Mouse (Mus musculus): ENCODE results near the gene Emsy. TPM values are rescaled to one million over a fixed set of nuclear protein-coding genes. Genes with fewer than 3 reads are reported as not detected.

The Emsy gene
- total and polyA plus RNA-seq, 3 experiments = 12.3 to 25.2 (median 14.6) TPM

DNA sequence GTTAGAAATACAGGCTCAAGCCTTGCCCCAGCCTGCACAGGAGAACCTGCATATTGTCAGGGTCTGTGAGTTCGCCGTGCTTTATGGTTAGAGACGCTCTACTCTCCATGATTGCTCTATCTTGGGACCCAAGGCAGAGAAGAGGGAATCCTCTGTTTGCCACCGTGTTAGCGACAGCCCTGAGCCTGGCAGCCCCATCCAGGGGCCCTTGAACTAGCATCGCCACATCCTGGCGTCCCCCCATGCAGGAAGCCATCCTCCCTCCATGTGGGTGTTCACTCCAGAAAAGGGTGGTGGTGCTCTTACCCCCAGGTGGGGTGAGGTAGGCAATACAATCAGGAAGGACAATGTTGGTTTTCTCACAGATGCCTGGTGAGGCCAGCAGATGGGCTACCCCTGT is 82.3 kb downstream of the Emsy start:
- Histone ChIP-seq H3K27me3 (replicated peaks) (no peaks in the 10 kb centered on the region), H3K36me3 (replicated peaks in 1 of 2; ENCODE audit: control insufficient read depth in 1 of 2, insufficient read depth in 1 of 2, low read length in 1 of 2) (no peaks in the 10 kb centered on the region), H3K4me1 (ENCODE audit: control insufficient read depth in 1 of 2, insufficient read depth in 2 of 2) (peaks cover 0 to 10% of the 10 kb centered on the region in 2 experiments; a peak in 2 of 4 replicates), H3K4me2 (ENCODE audit: insufficient read depth, low read depth, poor library complexity, severe bottlenecking) (no peak overlapping the region), H3K4me3 (replicated peaks in 1 of 3; ENCODE audit: low read depth in 2 of 3, low read length in 2 of 3, poor library complexity in 1 of 3) (no peak overlapping the region), H3K9me3 (replicated peaks; ENCODE audit: low read length) (no peaks in the 10 kb centered on the region), H3K27ac (ENCODE audit: insufficient read depth, low read depth) (no peak overlapping the region), H3K79me2 (replicated peaks; ENCODE audit: control insufficient read depth, extremely low read depth, insufficient read depth, poor library complexity, severe bottlenecking) (no peaks in the 10 kb centered on the region), H3K9ac (ENCODE audit: insufficient read depth, low read depth) (no peak overlapping the region)
- in situ Hi-C loops (cut with MboI; ENCODE audit: low pct_ligation_motif_present, low pct_unique_long_range_greater_than_20kb, low sequenced_read_pairs) = loop anchor here (5.0 kb wide), 1 partner anchor 37 kb away; no protein-coding TSS in a partner anchor
- TF ChIP-seq KAT2A (IDR thresholded peaks at IDR 0.05; ENCODE audit: insufficient replicate concordance, low read length) (no peak), NRF1 (IDR thresholded peaks at IDR 0.05; ENCODE audit: low read depth, low read length) (no peak), POLR2A (IDR thresholded peaks at IDR 0.05; ENCODE audit: low read depth, low read length) (no peak), JUN (IDR thresholded peaks at IDR 0.05; ENCODE audit: insufficient read depth, low read depth, low read length) (no peak)
- DNase-seq (ENCODE audit: extremely low read depth) = no peak
- dilution Hi-C loops (cut with MboI; ENCODE audit: extremely low pct_ligation_motif_present, extremely low pct_unique_long_range_greater_than_20kb, low sequenced_read_pairs) = no loop called here

DNA sequence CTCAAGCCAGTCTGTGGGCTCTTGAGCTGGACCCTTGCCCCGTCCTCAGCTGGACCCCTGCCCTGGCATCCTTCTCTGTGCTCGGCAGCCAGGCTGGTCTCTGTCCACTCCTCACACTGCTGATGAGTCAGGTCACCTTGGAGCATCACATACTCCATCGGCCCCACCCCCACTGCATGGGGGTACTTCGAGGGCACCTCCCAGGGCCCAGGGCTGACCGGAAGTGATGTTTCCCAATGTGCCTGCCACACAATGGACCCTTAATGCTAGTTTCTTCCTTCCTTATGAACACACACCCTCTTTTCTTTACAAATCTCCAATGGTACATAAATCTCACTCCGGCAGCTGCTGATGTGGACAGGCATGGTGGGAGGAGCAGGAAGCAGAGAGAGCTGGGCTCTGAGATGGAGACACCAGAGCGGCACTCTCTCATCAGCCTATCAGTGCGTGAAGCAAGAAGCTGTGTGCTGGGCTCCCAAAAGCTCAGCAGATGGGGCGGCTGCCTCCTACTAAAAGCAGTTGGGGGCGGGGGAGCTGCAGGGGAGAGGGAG is 83.3 kb downstream of the Emsy start:
- H3K27me3 ChIP-seq (replicated peaks) = no peaks in the 10 kb centered on the region
- no peak overlapping the region for H3K4me2 ChIP-seq (ENCODE audit: insufficient read depth, low read depth, poor library complexity, severe bottlenecking)
- no peak overlapping the region for H3K27ac ChIP-seq (ENCODE audit: insufficient read depth, low read depth)
- H3K4me3 ChIP-seq (replicated peaks in 1 of 3; ENCODE audit: low read depth in 2 of 3, low read length in 2 of 3, poor library complexity in 1 of 3) = no peak overlapping the region
- H3K79me2 ChIP-seq (replicated peaks; ENCODE audit: control insufficient read depth, extremely low read depth, insufficient read depth, poor library complexity, severe bottlenecking) = no peaks in the 10 kb centered on the region
- H3K9me3 ChIP-seq (replicated peaks; ENCODE audit: low read length) = no peaks in the 10 kb centered on the region
- H3K36me3 ChIP-seq (replicated peaks in 1 of 2; ENCODE audit: control insufficient read depth in 1 of 2, insufficient read depth in 1 of 2, low read length in 1 of 2) = no peaks in the 10 kb centered on the region
- DNase-seq (ENCODE audit: extremely low read depth) = no peak
- H3K9ac ChIP-seq (ENCODE audit: insufficient read depth, low read depth) = no peak overlapping the region
- in situ Hi-C loops (cut with MboI; ENCODE audit: low pct_ligation_motif_present, low pct_unique_long_range_greater_than_20kb, low sequenced_read_pairs) = loop anchor here (5.0 kb wide), 1 partner anchor 36 kb away; no protein-coding TSS in a partner anchor
- no peak for TF ChIP-seq KAT2A (IDR thresholded peaks at IDR 0.05; ENCODE audit: insufficient replicate concordance, low read length)
- TF ChIP-seq USF1 (IDR thresholded peaks at IDR 0.05; ENCODE audit: low read depth, low read length) = no peak
- TF ChIP-seq MYC (IDR thresholded peaks at IDR 0.05; ENCODE audit: low read depth, low read length) = no peak
- no peak for TF ChIP-seq POLR2A (IDR thresholded peaks at IDR 0.05; ENCODE audit: low read depth, low read length)
- TF ChIP-seq JUND (conservative IDR thresholded peaks at IDR 0.05; ENCODE audit: low read depth, low read length) = no peak
- TF ChIP-seq MAZ (IDR thresholded peaks at IDR 0.05; ENCODE audit: low read depth, low read length) = no peak
- TF ChIP-seq ELF1 (IDR thresholded peaks at IDR 0.05; ENCODE audit: low read depth, low read length) = no peak
- dilution Hi-C loops (cut with MboI; ENCODE audit: extremely low pct_ligation_motif_present, extremely low pct_unique_long_range_greater_than_20kb, low sequenced_read_pairs) = no loop called here
- H3K4me1 ChIP-seq (ENCODE audit: control insufficient read depth in 1 of 2, insufficient read depth in 2 of 2) = peaks cover 0 to 10% of the 10 kb centered on the region in 2 experiments; a peak in 2 of 4 replicates

DNA sequence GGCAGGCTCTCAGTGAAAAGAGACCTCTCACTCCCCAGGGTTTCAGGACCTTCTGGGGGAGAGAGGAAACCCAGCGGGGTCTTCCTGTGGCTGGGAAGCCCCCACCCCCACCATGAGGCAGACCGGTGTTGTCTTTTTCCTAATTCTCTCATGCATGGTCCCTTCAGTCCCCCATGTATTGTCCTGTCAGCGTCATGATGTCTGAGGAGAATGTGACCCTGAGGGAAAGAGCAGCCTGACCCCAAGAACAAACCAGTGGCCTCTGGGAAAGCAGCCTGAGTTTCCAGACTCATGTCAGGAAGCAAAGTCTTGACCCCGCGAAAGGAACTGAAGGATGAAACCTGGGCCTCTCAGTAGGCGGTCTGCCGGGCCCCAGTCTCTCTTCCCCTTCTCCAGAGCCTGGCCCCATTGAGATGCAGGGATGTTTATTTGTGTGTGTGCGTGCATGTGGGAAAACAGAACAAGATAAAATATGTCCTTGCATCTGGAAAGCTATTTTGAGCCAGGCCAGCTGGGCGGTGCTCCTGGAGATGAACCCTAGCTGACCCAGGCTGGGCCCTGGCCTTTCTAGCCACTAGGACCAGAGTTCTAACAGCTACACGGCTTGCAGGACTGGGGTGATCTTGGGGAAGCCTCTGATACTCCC is 84.2 kb downstream of the Emsy start:
- no peak overlapping the region for H3K27ac ChIP-seq (ENCODE audit: insufficient read depth, low read depth)
- dilution Hi-C loops (cut with MboI; ENCODE audit: extremely low pct_ligation_motif_present, extremely low pct_unique_long_range_greater_than_20kb, low sequenced_read_pairs) = no loop called here
- H3K79me2 ChIP-seq (replicated peaks; ENCODE audit: control insufficient read depth, extremely low read depth, insufficient read depth, poor library complexity, severe bottlenecking) = no peaks in the 10 kb centered on the region
- peaks cover 0 to 10% of the 10 kb centered on the region in 2 experiments; a peak in 2 of 4 replicates for H3K4me1 ChIP-seq (ENCODE audit: control insufficient read depth in 1 of 2, insufficient read depth in 2 of 2)
- no peaks in the 10 kb centered on the region for H3K9me3 ChIP-seq (replicated peaks; ENCODE audit: low read length)
- no peak overlapping the region for H3K4me3 ChIP-seq (replicated peaks in 1 of 3; ENCODE audit: low read depth in 2 of 3, low read length in 2 of 3, poor library complexity in 1 of 3)
- no peak overlapping the region for H3K4me2 ChIP-seq (ENCODE audit: insufficient read depth, low read depth, poor library complexity, severe bottlenecking)
- DNase-seq (ENCODE audit: extremely low read depth) = no peak
- in situ Hi-C loops (cut with MboI; ENCODE audit: low pct_ligation_motif_present, low pct_unique_long_range_greater_than_20kb, low sequenced_read_pairs) = loop anchor here (5.0 kb wide), 1 partner anchor 35 kb away; no protein-coding TSS in a partner anchor
- TF ChIP-seq SIN3A (IDR thresholded peaks at IDR 0.05; ENCODE audit: low read length) (no peak), NRF1 (IDR thresholded peaks at IDR 0.05; ENCODE audit: low read depth, low read length) (no peak), ZC3H11A (IDR thresholded peaks at IDR 0.05; ENCODE audit: low read depth, low read length) (no peak), CTCF (conservative IDR thresholded peaks at IDR 0.05 in 1 of 2, IDR thresholded peaks at IDR 0.05 in 1 of 2; ENCODE audit: low read depth in 2 of 2, low read length in 2 of 2) (no peak), PAX5 (IDR thresholded peaks at IDR 0.05; ENCODE audit: low read length) (no peak), MXI1 (IDR thresholded peaks at IDR 0.05; ENCODE audit: low read depth, low read length) (no peak), SMC3 (IDR thresholded peaks at IDR 0.05; ENCODE audit: low read depth, low read length) (no peak), POLR2A (IDR thresholded peaks at IDR 0.05; ENCODE audit: low read depth, low read length) (no peak), RCOR1 (conservative IDR thresholded peaks at IDR 0.05; ENCODE audit: low read depth, low read length) (no peak), JUND (conservative IDR thresholded peaks at IDR 0.05; ENCODE audit: low read depth, low read length) (no peak), NELFE (IDR thresholded peaks at IDR 0.05; ENCODE audit: low read depth, low read length) (no peak), JUN (IDR thresholded peaks at IDR 0.05; ENCODE audit: insufficient read depth, low read depth, low read length) (no peak), MAZ (IDR thresholded peaks at IDR 0.05; ENCODE audit: low read depth, low read length) (no peak), POLR2AphosphoS2 (IDR thresholded peaks at IDR 0.05; ENCODE audit: low read depth, low read length) (no peak), UBTF (IDR thresholded peaks at IDR 0.05; ENCODE audit: low read depth, low read length) (no peak)
- no peaks in the 10 kb centered on the region for H3K36me3 ChIP-seq (replicated peaks in 1 of 2; ENCODE audit: control insufficient read depth in 1 of 2, insufficient read depth in 1 of 2, low read length in 1 of 2)
- H3K27me3 ChIP-seq (replicated peaks) = no peaks in the 10 kb centered on the region
- no peak overlapping the region for H3K9ac ChIP-seq (ENCODE audit: insufficient read depth, low read depth)

Measured in CH12.LX (cell line).